Mouse (Mus musculus) kidney, postnatal 0 days (tissue): ENCODE measurements at regions not wholly inside any gene's neighbourhood (a gene's known extent, or its start where the extent isn't known, plus 50 kb on each side); places are given as distances from the start of the nearest gene placed in this dataset.
"Not testable (repeated sequence)": the region's sequence is repeated elsewhere in the genome, so short reads cannot be mapped to it uniquely, and the experiment has no call there.

ENCODE experiments used
- ATAC-seq: fragments of 200-750 bp; cut with Nextera tagmentation; replicated peaks from 2 replicates; pipeline ENCODE4 v1.8.0; 2017; ENCODE audit warnings: low read depth, moderate number of reproducible peaks, moderate TSS enrichment, moderate library complexity; ENCODE audit not compliant: low FRiP score
- DNase-seq: peaks from one replicate; pipeline ENCODE4 v3.0.0-alpha.2; 2016; ENCODE audit warnings: low spot score
- H3K27ac ChIP-seq: fragments of 300-500 bp; sonication (generic); 2 replicates; pipeline ENCODE4 v1.5.1; 2014; ENCODE audit warnings: mild to moderate bottlenecking
- H3K27me3 ChIP-seq: fragments of 300-500 bp; sonication (generic); 2 replicates; pipeline ENCODE4 v1.6.1; 2014; ENCODE audit warnings: low read length, mixed read lengths; ENCODE audit not compliant: insufficient read depth
- H3K36me3 ChIP-seq: fragments of 300-500 bp; sonication (generic); 2 replicates; pipeline ENCODE4 v1.6.1; 2014; ENCODE audit warnings: low read length, mixed read lengths; ENCODE audit not compliant: insufficient read depth
- H3K4me1 ChIP-seq: fragments of 300-500 bp; sonication (generic); replicated peaks from 2 replicates; pipeline ENCODE4 v1.6.1; 2014; ENCODE audit warnings: antibody characterized with exemption, low read length, mixed read lengths; ENCODE audit not compliant: insufficient read depth
- H3K4me2 ChIP-seq: fragments of 300-500 bp; sonication (generic); 2 replicates; pipeline ENCODE4 v1.6.1; 2014; ENCODE audit warnings: mild to moderate bottlenecking, low read length, moderate library complexity, mixed read lengths
- H3K4me3 ChIP-seq: fragments of 300-500 bp; sonication (generic); replicated peaks from 2 replicates; pipeline ENCODE4 v1.5.1; 2014; ENCODE audit warnings: low read depth, low read length
- H3K9ac ChIP-seq: fragments of 300-500 bp; sonication (generic); 2 replicates; pipeline ENCODE4 v1.6.1; 2014; ENCODE audit warnings: low read depth, low read length
- H3K9me3 ChIP-seq: fragments of 300-500 bp; sonication (generic); replicated peaks from 2 replicates; pipeline ENCODE4 v1.6.1; 2016; ENCODE audit warnings: low read length, inconsistent platforms, mixed read lengths
- CTCF ChIP-seq: IDR thresholded peaks from 2 replicates; pipeline ENCODE4 v1.5.1; 2016; ENCODE audit warnings: antibody characterized with exemption, low read depth, mild to moderate bottlenecking, moderate library complexity
- WGBS: fragments of 180-500 bp; shearing (Covaris S2); extraction: QIAGEN DNeasy Blood & Tissue Kit; methylation state at CpG from one replicate; pipeline ENCODE4 v1.1.7; 2014; 5-methylcytosine and 5-hydroxymethylcytosine counted together

- not testable (repeated sequence) for H3K36me3 ChIP-seq, DNase-seq, H3K4me1 ChIP-seq, H3K4me3 ChIP-seq, H3K9me3 ChIP-seq, H3K27me3 ChIP-seq, H3K27ac ChIP-seq, ATAC-seq, H3K4me2 ChIP-seq, H3K9ac ChIP-seq
- WGBS = 81% methylated on average over 7 of the region's 9 CpGs
These were observed 172.5 kb upstream of the Zfp808 start for GRCm38 (mm10) chr13:61957197-61957596.

- WGBS = 84% methylated on average over 3 of the region's 3 CpGs
- not testable (repeated sequence) for H3K27me3 ChIP-seq, H3K27ac ChIP-seq, H3K4me2 ChIP-seq, H3K4me1 ChIP-seq, DNase-seq, H3K4me3 ChIP-seq, H3K36me3 ChIP-seq, ATAC-seq, H3K9me3 ChIP-seq, H3K9ac ChIP-seq
These were observed 150.8 kb upstream of the Zfp808 start for GRCm38 (mm10) chr13:61978856-61979255.

- 0 out of 2 replicates have a peak, but pooled peaks have one; percentile 6 for TF ChIP-seq CTCF
- not testable (repeated sequence) for H3K9ac ChIP-seq, H3K9me3 ChIP-seq, H3K27me3 ChIP-seq, H3K4me1 ChIP-seq, ATAC-seq, DNase-seq, H3K36me3 ChIP-seq, H3K27ac ChIP-seq, H3K4me2 ChIP-seq, H3K4me3 ChIP-seq
- WGBS = 69% methylated on average over 3 of the region's 3 CpGs
These were observed 133.2 kb upstream of the Zfp808 start for GRCm38 (mm10) chr13:61996519-61996918.

- not testable (repeated sequence) for H3K4me1 ChIP-seq, H3K9ac ChIP-seq, H3K36me3 ChIP-seq, H3K4me3 ChIP-seq, H3K27ac ChIP-seq, DNase-seq, H3K9me3 ChIP-seq, H3K27me3 ChIP-seq, ATAC-seq
- TF ChIP-seq CTCF = peak; percentile 63
- 6% methylated on average over 6 of the region's 6 CpGs for WGBS
- peak overlapping the region; percentile 30 for H3K4me2 ChIP-seq
These were observed 130.9 kb upstream of the Zfp808 start for GRCm38 (mm10) chr13:61998803-61999202.

GRCm38 (mm10) chr13:62007321-62007720 is 122.4 kb upstream of the Zfp808 start:
- 70% methylated on average over 1 of the region's 1 CpGs for WGBS
- not testable (repeated sequence) for H3K36me3 ChIP-seq, H3K9ac ChIP-seq, H3K4me1 ChIP-seq, H3K4me3 ChIP-seq, H3K27ac ChIP-seq, DNase-seq, H3K9me3 ChIP-seq, H3K27me3 ChIP-seq, ATAC-seq, H3K4me2 ChIP-seq
- TF ChIP-seq CTCF = 0 out of 2 replicates have a peak, but pooled peaks have one; percentile 4

- peak; percentile 76 for DNase-seq
These were observed 114.1 kb upstream of the Zfp808 start for GRCm38 (mm10) chr13:62015424-62016167.

GRCm38 (mm10) chr13:62016168-62016502 is 113.6 kb upstream of the Zfp808 start:
- H3K27me3 ChIP-seq = not testable (repeated sequence)

More at GRCm38 (mm10) chr13:62015424-62016167, 114.1 kb upstream of the Zfp808 start:
- not testable (repeated sequence) for H3K36me3 ChIP-seq, H3K9me3 ChIP-seq, H3K4me1 ChIP-seq, H3K27me3 ChIP-seq
- WGBS = 2% methylated on average over 22 of the region's 22 CpGs
- Histone ChIP-seq H3K4me2 (peak overlapping the region; percentile 65), H3K27ac (peak overlapping the region; percentile 78), H3K4me3 (peak overlapping the region; percentile 66), H3K9ac (peak overlapping the region; percentile 57)
- ATAC-seq = peak; percentile 82

GRCm38 (mm10) chr13:62037646-62038045 is 92.0 kb upstream of the Zfp808 start:
- ATAC-seq = not testable (repeated sequence)
- 87% methylated on average over 2 of the region's 2 CpGs for whole genome bisulfite sequencing

More at GRCm38 (mm10) chr13:62016168-62016502, 113.6 kb upstream of the Zfp808 start:
- WGBS = 0% methylated on average over 5 of the region's 5 CpGs
- ATAC-seq, H3K4me1 ChIP-seq, H3K36me3 ChIP-seq, H3K9me3 ChIP-seq, DNase-seq: not testable (repeated sequence)
- Histone ChIP-seq H3K4me2 (peak overlapping the region; percentile 65), H3K4me3 (peak overlapping the region; percentile 66), H3K27ac (peak overlapping the region; percentile 78), H3K9ac (peak overlapping the region; percentile 57)

GRCm38 (mm10) chr13:62077951-62078671 is 51.6 kb upstream of the Zfp808 start:
- not testable (repeated sequence) for H3K4me3 ChIP-seq, H3K36me3 ChIP-seq, H3K4me2 ChIP-seq, H3K9ac ChIP-seq, H3K27ac ChIP-seq, H3K4me1 ChIP-seq, H3K27me3 ChIP-seq, ATAC-seq, DNase-seq, H3K9me3 ChIP-seq
- 77% methylated on average over 2 of the region's 2 CpGs for WGBS

More at GRCm38 (mm10) chr13:62037646-62038045, 92.0 kb upstream of the Zfp808 start:
- not testable (repeated sequence) for H3K4me2 ChIP-seq, H3K27me3 ChIP-seq, H3K4me3 ChIP-seq, H3K9me3 ChIP-seq, H3K27ac ChIP-seq, H3K4me1 ChIP-seq, H3K9ac ChIP-seq, DNase-seq, H3K36me3 ChIP-seq
